Mouse (Mus musculus) gastrocnemius, adult 18-20 months (tissue): Measurements from ENCODE around the gene Acp5. TPM values are rescaled to one million over a fixed set of nuclear protein-coding genes. Genes with fewer than 3 reads are reported as not detected.
A peak's percentile ranks its signal among the peaks of the same experiment; 100 is the strongest.

Source experiments
- DNase-seq: peaks from one replicate; pipeline ENCODE4 v3.0.0; 2021; ENCODE audit warnings: low spot score
- total RNA-seq, 2 experiments: library from RNA; stranded (reverse); gene quantifications; 2 replicates each; pipeline ENCODE4 v1.2.3; 2021

Gene Acp5
- total RNA-seq, 2 experiments from 2014 or later: 0.94 to 2.3 TPM

GRCm38 (mm10) chr9:22143108-22144037 lies 7.9 kb upstream of the Acp5 start:
- DNase-seq: peak; percentile 82

GRCm38 (mm10) chr9:22139746-22140145 lies 4.2 kb upstream of the Acp5 start:
- DNase-seq: no peak

DNA sequence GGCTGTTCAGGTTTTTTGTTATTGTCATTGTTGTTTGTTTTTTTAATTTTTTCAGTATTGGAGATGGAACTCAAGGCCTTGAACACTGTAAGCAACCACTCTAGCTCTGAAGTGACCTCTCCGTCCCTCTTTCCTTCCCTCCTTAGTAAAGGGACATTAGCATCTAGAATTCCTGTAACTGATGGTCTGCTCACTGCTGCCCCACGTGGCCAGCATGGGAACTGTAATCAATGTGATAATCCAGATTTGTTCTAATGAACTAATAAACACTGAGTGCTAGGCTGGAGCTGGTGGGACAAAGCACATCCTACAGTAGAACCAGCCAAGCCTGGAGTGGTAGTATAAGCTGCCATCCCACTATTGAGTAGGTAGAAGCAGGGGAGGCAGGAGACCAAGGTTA lies 3.0 kb upstream of the Acp5 start:
- DNase-seq: no peak

- DNase-seq: no peak
Measured at GRCm38 (mm10) chr9:22136765-22137547, 1.4 kb upstream of the Acp5 start.

- DNase-seq: no peak
Measured at GRCm38 (mm10) chr9:22134988-22135643, 395 bp downstream of the Acp5 start.

DNA sequence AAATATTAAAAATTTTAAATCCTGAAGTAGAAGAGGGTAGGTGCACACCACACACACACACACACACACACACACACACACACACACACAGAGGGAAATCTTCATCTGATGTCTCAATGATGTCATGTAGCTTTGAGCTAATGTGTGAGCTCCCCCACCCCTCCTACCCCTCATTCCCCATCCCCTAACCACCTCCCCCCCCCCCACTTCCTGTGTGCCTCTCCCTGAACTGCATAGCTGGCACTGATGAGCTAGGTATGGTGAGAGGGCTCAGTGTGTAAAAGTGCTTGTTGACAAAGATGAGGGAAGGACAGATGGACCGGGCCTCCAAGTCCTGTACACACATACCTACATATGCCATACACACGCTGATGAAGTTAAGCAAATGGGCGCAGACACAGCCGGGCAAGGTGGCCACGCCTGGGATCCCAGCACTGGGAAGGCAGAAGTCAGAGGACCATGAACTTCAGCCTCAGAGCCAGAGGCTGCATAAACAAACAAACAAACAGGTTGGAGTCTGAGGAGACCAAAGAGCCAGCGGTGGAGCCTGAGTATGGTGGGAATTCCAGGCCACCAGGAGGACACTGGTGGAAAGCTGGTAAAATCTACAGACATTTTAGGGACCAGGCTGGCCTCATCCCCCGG lies 1.1 kb downstream of the Acp5 start:
- no peak for DNase-seq

GRCm38 (mm10) chr9:22132220-22132619 lies 3.3 kb downstream of the Acp5 start:
- DNase-seq: no peak

DNA sequence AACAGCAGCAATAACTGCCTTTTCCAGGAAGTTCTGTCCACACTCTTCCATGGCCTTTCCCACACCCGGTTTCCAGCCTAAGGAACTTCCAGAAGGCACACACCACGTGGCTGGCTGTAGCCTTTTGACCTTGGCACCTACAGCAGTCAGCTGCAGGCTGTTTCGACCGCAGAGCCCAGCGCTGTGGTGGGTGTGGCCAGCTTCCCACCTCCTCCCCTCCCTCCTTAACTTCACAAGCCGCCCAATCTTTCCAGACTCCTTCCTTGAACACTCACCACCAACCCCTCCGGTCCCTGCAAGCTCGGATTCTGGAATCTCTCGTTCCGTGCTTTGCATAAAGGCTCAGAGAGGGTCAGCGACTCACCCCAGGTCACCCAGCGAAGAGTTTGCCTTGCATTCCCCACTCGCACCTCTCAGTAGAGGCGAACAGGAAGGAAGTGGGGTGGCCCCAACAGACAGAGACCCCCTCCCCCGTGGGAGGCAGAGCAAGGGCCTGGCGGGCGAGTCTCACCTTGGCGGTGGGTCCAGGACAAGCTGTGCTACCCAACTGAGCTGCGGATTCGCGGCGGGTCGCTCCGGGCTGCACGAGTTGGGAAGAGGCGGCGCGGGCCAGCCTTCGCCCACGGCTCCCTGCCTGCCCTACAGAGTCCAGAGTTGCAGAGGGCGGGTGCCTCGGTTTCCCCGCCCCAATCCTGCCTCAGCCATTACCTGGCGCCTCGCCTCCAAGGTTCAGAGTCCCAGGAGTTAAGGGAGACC lies 4.1 kb downstream of the Acp5 start:
- DNase-seq: no peak

DNA sequence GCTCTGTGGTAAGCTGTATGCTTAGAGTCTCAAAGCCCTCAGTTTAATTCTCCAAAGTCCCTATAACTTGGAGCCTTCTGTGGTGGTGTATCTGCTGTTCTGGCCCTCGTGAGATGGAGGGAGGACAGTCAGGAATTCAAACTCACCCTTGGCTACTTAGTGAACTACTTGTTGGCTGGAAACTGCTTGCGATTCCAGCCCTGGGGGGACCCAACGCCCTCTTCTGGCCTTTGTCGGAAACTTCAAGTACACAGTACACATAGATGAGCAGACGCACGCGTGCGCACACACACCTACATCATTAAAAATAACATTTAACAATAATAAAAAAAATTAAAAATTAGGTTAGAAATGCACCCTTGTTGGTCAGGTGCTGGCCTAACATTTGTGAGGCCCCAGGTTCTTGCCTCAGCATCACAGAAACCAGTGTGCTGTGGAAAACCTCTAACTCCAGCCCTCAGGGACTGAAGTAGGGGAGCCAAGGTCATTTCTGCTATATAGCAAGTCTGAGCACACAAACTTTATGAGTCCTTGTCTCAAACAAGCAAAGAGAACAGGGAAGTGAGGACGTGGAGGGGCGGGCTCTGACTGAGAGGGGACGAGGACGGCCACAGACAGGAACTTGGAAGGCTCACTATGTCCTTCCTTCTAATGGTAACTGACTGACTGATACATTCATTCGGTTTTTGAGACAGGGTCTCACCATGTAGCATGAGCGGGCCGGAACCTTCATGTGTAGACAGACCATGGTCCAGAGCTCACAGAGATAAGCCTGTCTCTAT lies 10.1 kb downstream of the Acp5 start:
- no peak for DNase-seq

DNA sequence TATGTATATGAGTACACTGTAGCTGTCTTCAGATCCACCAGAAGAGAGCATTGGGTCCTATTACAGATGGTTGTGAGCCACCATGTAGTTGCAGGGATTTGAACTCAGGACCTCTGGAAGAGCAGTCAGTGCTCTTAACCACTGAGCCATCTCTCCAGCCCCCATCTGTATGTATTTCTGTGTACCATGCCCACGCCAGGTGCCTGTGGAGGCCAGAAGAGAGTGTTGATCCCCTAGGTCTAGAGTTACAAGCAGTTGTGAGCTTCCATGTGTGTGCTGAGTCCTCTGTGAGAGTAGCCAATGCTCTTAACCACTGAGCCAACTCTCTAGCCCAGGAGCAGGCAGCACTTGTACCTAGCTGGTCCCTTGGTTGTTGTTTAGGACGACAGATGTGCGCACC lies 11.3 kb downstream of the Acp5 start:
- DNase-seq: no peak

GRCm38 (mm10) chr9:22123069-22123609 lies 12.4 kb downstream of the Acp5 start:
- DNase-seq: no peak

GRCm38 (mm10) chr9:22122005-22122404 lies 13.5 kb downstream of the Acp5 start:
- no peak for DNase-seq

DNA sequence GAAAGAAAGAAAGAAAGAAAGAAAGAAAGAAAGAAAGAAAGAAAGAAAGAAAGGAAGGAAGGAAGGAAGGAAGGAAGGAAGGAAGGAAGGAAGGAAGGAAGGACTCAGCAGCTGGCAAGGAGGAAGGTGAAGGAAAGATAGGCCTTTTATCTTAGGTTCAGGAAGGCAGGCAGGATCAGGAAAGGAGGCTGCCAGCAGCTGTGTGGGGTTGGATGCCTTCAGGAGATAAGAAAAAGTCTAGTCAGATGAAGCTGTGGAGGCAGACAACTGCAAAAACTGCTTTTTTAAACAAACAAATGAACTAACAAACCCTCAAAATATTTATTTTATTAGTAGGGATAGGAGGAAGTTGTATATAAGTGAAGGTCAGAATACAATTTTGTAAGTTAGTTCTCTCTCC lies 14.0 kb downstream of the Acp5 start:
- DNase-seq: no peak

- no peak for DNase-seq
Measured at GRCm38 (mm10) chr9:22119543-22119942, 16.0 kb downstream of the Acp5 start.

DNA sequence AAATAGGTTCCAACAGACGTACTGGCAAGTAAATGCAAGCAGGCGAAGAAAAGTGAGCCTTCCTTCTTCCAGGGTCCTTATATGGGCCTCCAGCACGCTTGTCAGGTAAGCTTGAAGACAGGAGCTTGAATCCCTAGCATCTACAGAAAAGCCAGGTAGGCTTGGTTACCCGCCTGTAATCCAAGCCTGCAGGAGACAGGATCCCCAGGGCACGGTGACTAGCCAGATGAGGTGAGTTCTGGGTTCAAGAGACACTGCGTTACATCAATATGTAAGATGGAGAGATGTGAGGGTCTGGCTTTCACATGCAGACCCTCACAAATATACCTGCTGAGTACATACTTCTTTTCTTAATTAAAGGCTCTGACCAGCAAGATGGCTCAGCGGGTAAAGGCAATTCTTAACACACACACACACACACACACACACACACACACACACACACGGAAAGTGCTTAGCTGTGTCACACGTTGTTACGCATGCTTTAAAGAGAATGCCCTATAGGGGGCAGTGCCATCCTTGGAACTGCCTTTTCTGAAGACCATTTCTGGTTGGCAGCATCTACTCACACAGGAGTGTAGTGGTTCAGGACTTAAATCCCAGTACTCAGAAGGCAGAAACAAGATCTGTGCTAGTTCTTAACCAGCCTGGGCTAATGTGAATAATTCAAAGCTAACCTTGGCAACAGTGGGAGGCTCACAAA lies 17.6 kb downstream of the Acp5 start:
- peak; percentile 30 for DNase-seq

DNA sequence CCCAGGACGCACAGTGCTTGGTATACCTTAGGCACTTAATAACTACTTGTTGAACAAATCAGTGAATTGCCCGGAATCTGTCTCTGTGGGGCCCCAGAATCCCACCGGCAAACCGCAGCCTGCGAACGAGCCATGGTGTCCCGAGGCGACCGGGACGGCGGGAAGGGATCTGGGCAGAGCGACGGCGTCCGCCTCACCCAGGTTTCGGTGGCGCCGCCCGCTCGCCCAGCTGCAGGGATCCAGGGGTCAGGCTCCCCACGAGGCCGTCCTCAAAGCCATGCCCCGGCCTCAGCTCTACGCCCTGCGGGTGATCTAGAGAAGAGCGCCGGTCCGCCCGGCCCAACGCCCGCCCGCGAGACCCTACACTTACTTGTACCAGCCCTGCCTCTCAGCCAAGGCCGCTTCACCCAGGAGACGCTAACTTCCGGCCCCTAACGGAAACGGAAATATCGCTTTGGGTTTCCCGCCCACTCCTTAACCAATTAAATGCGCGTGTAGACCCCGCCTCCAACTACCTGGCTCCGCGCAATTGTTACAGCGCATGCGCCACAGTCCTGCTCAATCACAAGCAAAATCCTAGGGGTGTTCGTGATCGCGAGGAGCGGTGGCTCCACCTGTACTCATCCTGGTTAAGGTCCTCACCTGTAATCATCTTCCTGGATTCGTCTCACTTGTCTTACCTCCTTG lies 18.6 kb downstream of the Acp5 start, which contains the start of gene Elof1:
Gene Elof1 (minus strand): TSS at position 433 of the 687 bp plus-strand sequence.
- peak; percentile 94 for DNase-seq

DNA sequence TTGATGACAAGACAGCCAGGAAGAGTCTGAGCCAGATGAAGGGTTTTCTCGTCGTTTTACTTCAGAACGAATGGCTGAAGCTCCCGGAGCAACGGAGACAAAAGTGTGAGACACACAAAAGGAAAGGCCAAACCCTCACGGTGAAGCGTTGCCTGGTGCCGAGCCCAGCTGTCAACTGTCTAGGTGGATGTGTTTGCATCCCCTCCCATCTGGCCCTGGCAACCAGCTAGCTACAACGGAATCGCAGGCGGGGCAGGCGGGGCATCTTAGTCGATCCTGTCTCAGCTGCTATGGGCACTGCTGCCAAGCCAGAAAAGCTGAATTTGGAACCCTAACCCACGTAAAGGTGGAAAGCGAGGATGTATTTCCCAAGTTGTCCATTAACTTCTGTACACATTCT lies 19.4 kb downstream of the Acp5 start:
- no peak for DNase-seq

DNA sequence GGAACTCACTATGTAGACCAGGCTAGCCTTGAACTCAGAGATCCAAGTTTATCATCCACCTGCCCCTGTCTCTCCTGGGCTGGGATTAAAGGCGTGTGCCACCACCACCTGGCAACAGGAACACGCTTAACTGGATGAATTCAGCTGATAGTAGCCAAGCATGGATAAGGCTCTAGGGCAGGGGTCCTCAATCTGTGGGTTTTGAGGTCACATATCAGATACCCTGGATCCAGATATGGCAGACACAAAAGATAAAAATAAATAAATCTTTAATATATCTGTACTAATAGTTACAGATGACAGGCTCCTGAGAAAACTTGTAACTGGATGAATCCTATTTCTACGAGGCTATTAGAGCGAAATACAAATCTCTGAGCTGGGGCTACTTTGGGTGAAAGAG lies 19.9 kb downstream of the Acp5 start:
- no peak for DNase-seq
